Mouse (Mus musculus): ENCODE measurements around the gene Lamc3.

DNA sequence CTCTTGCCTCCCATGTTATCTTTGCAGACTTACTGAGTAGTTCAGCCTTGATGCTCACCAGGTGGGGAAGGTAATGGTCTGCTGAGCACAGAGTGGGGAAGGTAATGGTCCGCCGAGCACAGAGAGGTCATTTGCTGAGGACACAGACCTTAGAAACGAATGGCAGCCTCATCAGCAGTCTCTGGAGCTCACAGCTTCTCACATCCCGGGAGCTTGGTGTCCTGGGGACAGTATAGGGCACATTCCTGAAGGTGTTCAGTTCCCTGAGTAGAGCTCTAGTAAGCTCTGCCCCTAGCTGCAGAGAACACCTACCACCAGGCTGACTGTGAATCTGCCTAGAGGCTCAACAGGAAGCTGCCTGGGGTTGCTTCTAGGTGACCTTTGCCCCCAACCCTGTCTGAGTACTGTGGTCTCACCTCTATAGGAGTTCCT, 74.7 kb downstream of the Lamc3 start:
- TF ChIP-seq CTCF (IDR thresholded peaks at IDR 0.05; ENCODE audit: control insufficient read depth, insufficient read depth, insufficient read length) (no peak), USF1 (IDR thresholded peaks at IDR 0.05; ENCODE audit: low read depth) (no peak), MAX (IDR thresholded peaks at IDR 0.05) (no peak), MYOG (IDR thresholded peaks at IDR 0.05; ENCODE audit: control insufficient read depth, extremely low read depth, insufficient read length) (no peak)

All from C2C12 (cell line).